Mouse (Mus musculus) hematopoietic stem cell, adult 5-6 weeks (primary cell): Measurements from ENCODE around the gene Olfr679. TPM values are rescaled to one million over a fixed set of nuclear protein-coding genes. Genes with fewer than 3 reads are reported as not detected.
"Not testable (repeated sequence)": the region's sequence is repeated elsewhere in the genome, so short reads cannot be mapped to it uniquely, and the experiment has no call there.

Experiments used
- ATAC-seq, 2 experiments: fragments of 125-278 bp in 1 of 2; replicated peaks in 1 of 2; 2 replicates each; pipeline ENCODE4 v1.8.0; 2016 to 2017; ENCODE audit warnings: inconsistent platforms in 2 of 2, mild to moderate bottlenecking in 2 of 2, moderate number of reproducible peaks in 2 of 2, low read depth in 1 of 2, moderate TSS enrichment in 1 of 2; ENCODE audit not compliant: low FRiP score in 2 of 2, poor library complexity in 2 of 2, severe bottlenecking in 2 of 2, insufficient read depth in 1 of 2, low TSS enrichment in 1 of 2
- total RNA-seq: library from RNA; stranded (forward); fragments of 172-1452, 232-1000 nt; gene quantifications from 2 replicates; pipeline ENCODE4 v1.2.3, GENCODE M21; 2017

Gene Olfr679
- not detected in 2 replicates for total RNA-seq

- no peak for ATAC-seq
These were observed at the start of gene Olfr679 for GRCm38 (mm10) chr7:105080905-105081304. TSS of gene Olfr679 (plus strand) at chr7:105081205.

- ATAC-seq, result no peak
These were observed 48.6 kb upstream of the Olfr679 start, which contains the start of gene Olfr676 for GRCm38 (mm10) chr7:105032398-105032797. TSS of gene Olfr676 (plus strand) at chr7:105032698.

GRCm38 (mm10) chr7:105033836-105034235 lies 47.2 kb upstream of the Olfr679 start:
- ATAC-seq, result not testable (repeated sequence)

GRCm38 (mm10) chr7:105058951-105059350 lies 22.1 kb upstream of the Olfr679 start:
- ATAC-seq, result no peak

GRCm38 (mm10) chr7:105064175-105064574 lies 16.8 kb upstream of the Olfr679 start, which contains the start of gene Olfr678:
TSS of gene Olfr678 (plus strand) at chr7:105064475.
- no peak for ATAC-seq

- not testable (repeated sequence) for ATAC-seq
These were observed 11.7 kb downstream of the Olfr679 start, which contains the start of gene Olfr680-ps1 for GRCm38 (mm10) chr7:105092717-105093116. TSS of gene Olfr680-ps1 (minus strand) at chr7:105092817.

- ATAC-seq, result no peak
These were observed 35.5 kb downstream of the Olfr679 start, which contains the start of gene Olfr681 for GRCm38 (mm10) chr7:105116536-105116935. TSS of gene Olfr681 (plus strand) at chr7:105116836.

Other genes with a start within 250 kb of the Olfr679 start
- gene Usp17lb, start 238.6 kb upstream of the Olfr679 start, total RNA-seq, result not detected in 2 replicates
- not detected in 2 replicates for gene Usp17la, start 224.2 kb upstream of the Olfr679 start, total RNA-seq
- not detected in 2 replicates for gene Olfr665, start 203.2 kb upstream of the Olfr679 start, total RNA-seq
- gene Olfr666, start 185.3 kb upstream of the Olfr679 start, total RNA-seq, result not detected in 2 replicates
- not detected in 2 replicates for gene Olfr667, start 159.7 kb upstream of the Olfr679 start, total RNA-seq
- gene Olfr668, start 153.1 kb upstream of the Olfr679 start, total RNA-seq, result not detected in 2 replicates
- gene Olfr669, start 147.0 kb upstream of the Olfr679 start, total RNA-seq, result not detected in 2 replicates
- not detected in 2 replicates for gene Olfr670, start 118.6 kb upstream of the Olfr679 start, total RNA-seq
- gene Olfr671, start 102.1 kb upstream of the Olfr679 start, total RNA-seq, result not detected in 2 replicates
- not detected in 2 replicates for gene Olfr672, start 79.2 kb upstream of the Olfr679 start, total RNA-seq
- gene Olfr675, start 52.7 kb upstream of the Olfr679 start, total RNA-seq, result not detected in 2 replicates
- gene Olfr676, start 48.5 kb upstream of the Olfr679 start, total RNA-seq, result not detected in 2 replicates
- not detected in 2 replicates for gene Olfr677, start 29.8 kb upstream of the Olfr679 start, total RNA-seq
- not detected in 2 replicates for gene Olfr678, start 16.7 kb upstream of the Olfr679 start, total RNA-seq
- not detected in 2 replicates for gene Olfr680-ps1, start 11.6 kb downstream of the Olfr679 start, total RNA-seq
- gene Olfr681, start 35.6 kb downstream of the Olfr679 start, total RNA-seq, result not detected in 2 replicates
- not detected in 2 replicates for gene Olfr683, start 65.8 kb downstream of the Olfr679 start, total RNA-seq
- gene Olfr684, start 82.4 kb downstream of the Olfr679 start, total RNA-seq, result not detected in 2 replicates
- not detected in 2 replicates for gene Olfr685, start 104.8 kb downstream of the Olfr679 start, total RNA-seq
- not detected in 2 replicates for gene Olfr686, start 126.3 kb downstream of the Olfr679 start, total RNA-seq
- gene Olfr688, start 206.9 kb downstream of the Olfr679 start, total RNA-seq, result not detected in 2 replicates
- gene Olfr689, start 230.0 kb downstream of the Olfr679 start, total RNA-seq, result not detected in 2 replicates